Mouse (Mus musculus) embryonic fibroblast, embryonic 13.5 days (primary cell): ENCODE measurements around the gene Cep152. TPM values are rescaled to one million over a fixed set of nuclear protein-coding genes. Genes with fewer than 3 reads are reported as not detected.
A peak's percentile ranks its signal among the peaks of the same experiment; 100 is the strongest.

Experiments
- H3K27ac ChIP-seq: 2 replicates; pipeline ENCODE4 v1.5.1; 2012; ENCODE audit warnings: low read length, control low read depth, inconsistent platforms; ENCODE audit not compliant: insufficient read depth
- H3K4me1 ChIP-seq: 2 replicates; pipeline ENCODE4 v1.6.1; 2011; ENCODE audit warnings: low read length; ENCODE audit not compliant: control insufficient read depth, insufficient read depth
- H3K4me3 ChIP-seq: 2 replicates; pipeline ENCODE4 v1.5.1; 2011; ENCODE audit warnings: mild to moderate bottlenecking, control low read depth, low read length; ENCODE audit not compliant: insufficient read depth
- CTCF ChIP-seq: IDR thresholded peaks from 2 replicates; pipeline ENCODE4 v1.5.1; 2011; ENCODE audit warnings: mild to moderate bottlenecking, control low read depth, low read length, moderate library complexity, borderline replicate concordance; ENCODE audit not compliant: insufficient read depth
- POLR2A ChIP-seq: IDR thresholded peaks from 2 replicates; pipeline ENCODE4 v1.6.1; 2011; ENCODE audit warnings: low read depth, mild to moderate bottlenecking, control low read depth, low read length, moderate library complexity
- polyA plus RNA-seq: library from polyadenylated mRNA; stranded (reverse); fragments of >200 nt; gene quantifications from 2 replicates; pipeline ENCODE4 v1.2.4, GENCODE M21; 2011; ENCODE audit warnings: low read depth; ENCODE audit not compliant: missing spikeins, insufficient read length

Cep152 gene
- 4.2 and 4.3 TPM in 2 replicates for polyA plus RNA-seq

DNA sequence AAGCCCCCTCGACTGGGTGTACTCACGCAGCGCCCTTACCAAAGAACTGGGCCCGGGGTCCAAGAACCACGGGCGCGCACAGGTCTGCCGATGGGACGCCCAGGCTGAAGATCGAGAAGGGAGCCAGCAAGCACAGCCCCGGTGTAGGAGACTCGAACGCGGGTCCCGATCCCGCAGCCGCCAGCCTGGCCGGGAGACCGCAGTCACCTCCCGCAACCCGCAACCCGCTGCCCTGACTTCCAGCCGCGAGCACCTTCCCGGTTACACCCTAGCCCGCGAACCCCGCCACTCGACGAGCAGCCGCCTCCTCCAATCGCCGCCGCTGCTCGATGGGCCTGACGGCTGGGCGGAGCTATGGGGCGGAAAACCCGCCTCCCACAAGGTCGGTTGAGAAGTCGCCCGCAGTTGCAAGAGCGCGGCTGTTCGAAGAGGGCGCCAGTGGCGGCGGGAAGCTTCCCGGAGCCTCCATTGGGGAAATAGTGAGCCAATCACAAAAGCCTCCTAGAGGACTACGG is at the start of gene Cep152:
Gene Cep152 (minus strand): TSS at position 277 of the 515 bp plus-strand sequence.
- Histone ChIP-seq H3K4me3 (peak within 1 kb of the TSS; percentile 91), H3K4me1 (0 out of 2 replicates have a peak, but pooled peaks cover 2% of the 10 kb centered on the region), H3K27ac (no peak within 1 kb of the TSS)
- peak; percentile 58 for TF ChIP-seq POLR2A
- TF ChIP-seq CTCF: no peak

DNA sequence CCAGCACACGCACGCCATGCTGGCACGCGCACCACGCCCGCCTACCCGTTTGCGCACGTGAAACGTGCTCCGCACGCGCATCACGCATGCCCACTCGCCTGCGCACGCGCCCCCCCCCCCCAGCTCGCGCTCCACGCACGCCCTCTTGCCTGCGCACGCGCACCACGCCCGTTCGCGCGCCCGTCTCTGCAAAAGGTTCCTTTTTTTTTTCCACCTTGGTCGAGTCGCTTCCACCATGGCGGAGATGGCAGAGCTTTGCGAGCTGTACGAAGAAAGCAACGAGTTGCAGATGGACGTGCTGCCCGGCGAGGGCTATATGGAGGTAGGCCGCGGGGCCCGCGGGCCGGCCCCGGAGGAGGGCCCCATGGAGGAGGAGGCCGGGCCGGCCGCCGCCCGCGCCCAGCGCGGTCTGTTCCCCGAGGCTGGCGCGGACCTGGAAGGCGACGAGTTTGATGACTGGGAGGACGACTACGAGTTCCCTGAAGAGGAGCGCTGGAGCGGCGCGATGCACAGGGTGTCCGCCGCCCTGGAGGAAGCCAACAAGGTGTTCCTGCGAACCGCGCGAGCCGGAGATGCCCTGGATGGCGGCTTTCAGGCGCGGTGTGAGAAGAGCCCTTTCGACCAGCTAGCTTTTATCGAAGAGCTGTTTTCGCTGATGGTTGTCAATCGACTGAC is 48.2 kb upstream of the Cep152 start, which contains the start of gene Eid1:
Gene Eid1 (plus strand): TSS at position 139 of the 675 bp plus-strand sequence.
- H3K4me1 ChIP-seq: no peaks in the 10 kb centered on the region
- peak within 1 kb of the TSS; percentile 26 for H3K27ac ChIP-seq
- TF ChIP-seq CTCF (no peak), POLR2A (peak; percentile 74)
- peak within 1 kb of the TSS; percentile 79 for H3K4me3 ChIP-seq

DNA sequence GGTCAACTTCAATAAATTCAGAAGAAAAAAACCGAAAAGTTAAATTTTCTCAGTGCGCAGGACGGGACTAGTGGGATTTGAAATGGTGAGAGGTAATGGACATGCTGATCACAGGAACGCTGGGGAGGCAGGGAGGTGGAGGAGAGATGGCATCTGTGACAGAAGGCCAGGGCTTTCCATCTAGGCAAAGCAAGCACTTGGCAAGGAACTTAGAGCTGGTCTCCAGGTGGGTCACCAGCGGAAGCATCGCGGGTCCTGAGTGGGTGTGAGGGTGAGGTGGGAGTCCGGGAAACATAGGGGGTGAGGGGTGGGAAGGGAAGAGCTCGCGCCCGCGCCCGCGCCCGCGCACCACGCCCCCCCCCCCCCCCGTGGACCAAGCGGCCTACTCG is 47.6 kb upstream of the Cep152 start:
- Histone ChIP-seq H3K4me1 (peaks cover 3% of the 10 kb centered on the region; the same call in 1 of the 2 replicates), H3K27ac (no peak overlapping the region), H3K4me3 (peak overlapping the region; percentile 79)
- TF ChIP-seq CTCF: no peak

DNA sequence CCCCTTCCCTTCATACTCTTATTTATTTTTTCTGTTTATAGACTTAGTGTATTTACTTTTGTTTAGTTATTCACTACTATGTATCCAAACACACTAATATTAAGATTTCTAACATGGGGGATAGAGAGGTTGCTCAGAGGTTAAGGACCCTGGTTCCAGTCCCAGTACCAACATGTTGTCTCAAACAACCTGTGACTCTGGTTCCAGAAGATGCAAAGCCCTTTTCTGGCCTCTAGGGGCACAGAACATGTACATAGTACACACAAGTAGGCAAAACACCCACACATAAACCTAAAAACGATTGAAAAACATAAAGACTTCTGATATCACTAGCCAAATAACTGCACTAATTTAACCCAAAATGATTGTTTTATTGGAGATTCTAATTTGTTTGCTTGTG is 45.9 kb upstream of the Cep152 start:
- Histone ChIP-seq H3K4me3 (no peak overlapping the region), H3K4me1 (peaks cover 6% of the 10 kb centered on the region), H3K27ac (no peak overlapping the region)
- TF ChIP-seq POLR2A: no peak
- no peak for TF ChIP-seq CTCF

DNA sequence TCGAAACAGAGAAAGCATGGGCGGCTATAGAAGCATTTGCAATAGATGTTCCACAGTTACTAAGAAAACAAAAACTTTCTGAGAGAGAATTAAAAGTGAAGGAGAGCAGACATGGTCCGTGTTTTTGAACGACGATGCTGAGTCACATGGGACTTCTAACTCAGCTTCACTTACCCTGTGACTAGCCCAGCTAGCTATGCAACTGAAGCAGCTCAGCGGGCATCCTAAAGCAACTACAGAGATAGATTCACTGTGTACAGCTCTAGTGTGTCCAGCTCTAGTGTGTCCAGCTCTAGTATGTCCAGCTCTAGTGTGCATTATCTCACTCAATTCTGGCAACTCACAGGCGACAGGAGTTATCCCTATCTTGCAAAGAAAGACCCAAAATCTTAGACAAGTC is 42.8 kb upstream of the Cep152 start:
- TF ChIP-seq POLR2A (no peak), CTCF (no peak)
- H3K27ac ChIP-seq: peak overlapping the region; percentile 53; the same call in 1 of the 2 replicates
- no peak overlapping the region for H3K4me3 ChIP-seq
- H3K4me1 ChIP-seq: peaks cover 12% of the 10 kb centered on the region

DNA sequence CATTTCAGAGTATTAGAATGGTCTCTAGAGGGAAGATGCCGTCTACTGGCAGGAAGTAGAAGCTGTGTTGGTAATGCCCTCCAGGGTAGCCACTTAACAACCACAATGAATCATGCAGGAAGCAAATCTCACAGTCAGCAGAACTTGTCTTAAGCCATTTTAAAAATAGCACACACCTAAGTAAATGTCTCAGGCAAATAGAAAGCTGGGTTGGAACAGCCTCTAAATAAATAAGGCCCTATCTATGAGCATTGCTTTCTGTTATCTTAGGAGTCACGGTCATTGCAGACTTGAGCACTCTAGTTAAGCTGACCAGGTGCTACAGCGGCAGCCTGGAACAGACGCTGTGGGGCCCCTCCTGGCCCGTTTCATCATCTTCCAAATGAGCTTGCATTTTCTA is 42.3 kb upstream of the Cep152 start:
- Histone ChIP-seq H3K4me1 (peaks cover 12% of the 10 kb centered on the region), H3K4me3 (no peak overlapping the region), H3K27ac (peak overlapping the region; percentile 53)
- TF ChIP-seq POLR2A (no peak), CTCF (no peak)

DNA sequence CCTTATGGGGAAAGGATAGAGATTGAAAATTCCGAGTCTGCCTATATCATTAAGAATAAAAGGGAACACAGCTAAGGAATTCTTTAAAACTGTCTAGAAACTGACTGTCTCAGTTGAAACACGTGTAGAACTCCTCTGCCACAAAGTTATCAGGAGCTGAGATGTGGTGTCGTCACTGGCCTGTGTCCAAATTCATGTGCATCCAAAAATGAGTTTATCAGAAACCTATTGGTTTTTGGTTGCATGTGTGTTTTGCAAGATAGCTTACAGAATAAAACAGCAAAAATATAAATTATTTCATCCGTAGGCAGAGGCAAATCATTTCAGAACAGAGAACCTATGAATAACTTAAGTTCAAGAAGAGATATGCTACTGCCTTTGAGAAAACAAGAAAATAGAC is 41.8 kb upstream of the Cep152 start:
- Histone ChIP-seq H3K4me3 (no peak overlapping the region), H3K4me1 (peaks cover 12% of the 10 kb centered on the region), H3K27ac (no peak overlapping the region)
- no peak for TF ChIP-seq POLR2A
- no peak for TF ChIP-seq CTCF

DNA sequence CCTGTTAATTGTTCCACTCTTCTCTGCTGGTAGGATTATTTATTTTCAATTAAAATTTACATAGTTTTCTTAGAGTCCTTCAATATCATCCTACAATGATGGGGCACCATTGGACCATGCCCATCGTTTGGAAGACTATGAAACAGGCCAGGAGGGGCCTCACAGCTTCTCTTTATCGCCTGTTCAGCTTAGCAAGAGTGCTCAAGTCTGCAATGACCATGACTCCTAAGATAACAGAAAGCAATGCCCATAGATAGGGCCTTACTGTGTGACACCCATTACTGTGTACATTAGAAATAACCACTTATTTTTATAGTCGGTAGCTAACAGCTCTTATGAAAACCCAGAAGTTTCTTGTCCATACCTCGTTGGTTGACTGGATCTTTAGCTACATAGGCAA is 41.0 kb upstream of the Cep152 start:
- H3K4me3 ChIP-seq: no peak overlapping the region
- no peak for TF ChIP-seq CTCF
- TF ChIP-seq POLR2A: no peak

DNA sequence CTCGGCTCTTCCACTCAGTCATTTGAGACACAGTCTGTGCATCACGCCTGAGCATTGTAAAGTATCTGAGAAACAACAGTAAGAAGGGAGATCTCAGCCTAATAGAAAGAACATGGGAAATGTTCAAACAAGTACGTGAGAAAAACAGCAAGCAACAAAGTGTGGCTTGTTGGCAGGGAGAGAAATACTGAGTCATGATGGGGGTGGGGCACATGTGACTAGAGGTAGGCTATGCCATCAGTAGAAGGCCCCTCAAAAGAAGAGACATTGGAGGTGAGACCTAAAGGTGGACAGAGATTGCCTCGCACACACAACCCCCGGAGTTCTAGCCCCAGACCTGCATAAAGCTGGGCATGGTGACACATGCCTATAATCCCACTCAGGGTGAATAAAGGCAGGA is 40.3 kb upstream of the Cep152 start:
- Histone ChIP-seq H3K4me3 (no peak overlapping the region), H3K4me1 (peaks cover 12% of the 10 kb centered on the region), H3K27ac (no peak overlapping the region)
- TF ChIP-seq CTCF: no peak
- TF ChIP-seq POLR2A: no peak

More for the DNA sequence above, 41.0 kb upstream of the Cep152 start:
- Histone ChIP-seq H3K4me1 (peaks cover 12% of the 10 kb centered on the region), H3K27ac (no peak overlapping the region)

DNA sequence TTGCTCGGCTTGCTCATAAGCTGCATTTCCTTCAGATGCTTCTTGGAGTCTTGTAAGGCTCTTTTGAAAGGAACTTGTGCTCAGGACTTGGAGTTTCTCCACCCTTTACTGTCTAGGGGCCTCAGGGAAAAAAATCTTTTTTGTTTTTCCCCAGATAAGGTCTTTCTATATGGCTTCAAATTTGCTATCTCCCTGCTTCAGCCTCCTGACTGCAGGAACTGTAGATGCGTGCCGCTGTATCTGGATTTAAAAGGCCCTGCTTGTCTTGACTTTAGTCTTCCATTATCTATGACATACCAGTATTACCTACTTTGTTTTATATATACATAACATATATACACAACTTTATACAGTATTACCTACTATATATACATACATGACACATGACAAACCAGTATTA is 37.6 kb upstream of the Cep152 start:
- Histone ChIP-seq H3K4me1 (peaks cover 9% of the 10 kb centered on the region), H3K27ac (no peak overlapping the region), H3K4me3 (no peak overlapping the region)
- TF ChIP-seq POLR2A (no peak), CTCF (no peak)
